12 mouse cellular contexts compared by ENCODE assay signal in genomic region chr16:31500969-31501750, GRCm38 (mm10).
DNase-seq lines count a peak whose midpoint lies in the region; ATAC-seq and TF ChIP-seq lines count a peak whose summit lies in the region.
"Had no signal": no experiment of that assay in that cellular context is flagged by ENCODE, and none has a peak within 500 bp of the region (broad histone marks: within the 10 kb centered on the region; RNA-seq: fewer than 3 reads in every experiment).

No protein-coding gene starts in this region.

- no peaks in the 10 kb centered on the region for H3K9me3 ChIP-seq in midbrain, embryonic 10.5 days (replicated peaks)
- H3K9me3 ChIP-seq in midbrain, embryonic 16.5 days (replicated peaks; ENCODE audit: control insufficient read depth, low read length, poor library complexity, severe bottlenecking) = no peaks in the 10 kb centered on the region
- H3K9me3 ChIP-seq in forebrain, postnatal 0 days (ENCODE audit: low read length) = no peaks in the 10 kb centered on the region
- no peaks in the 10 kb centered on the region for H3K9me3 ChIP-seq in neural tube, embryonic 13.5 days
- H3K9me3 ChIP-seq: G1E had no signal

- H3K4me1 ChIP-seq in midbrain, embryonic 10.5 days = peaks cover 24% of the 10 kb centered on the region
- H3K4me1 ChIP-seq in midbrain, embryonic 16.5 days (ENCODE audit: control insufficient read depth, insufficient read depth, low read length) = peaks cover 18% of the 10 kb centered on the region
- peaks cover 25% of the 10 kb centered on the region for H3K4me1 ChIP-seq in forebrain, postnatal 0 days (ENCODE audit: insufficient read depth)
- H3K4me1 ChIP-seq in neural tube, embryonic 13.5 days (replicated peaks) = peaks cover 39% of the 10 kb centered on the region

- 77% methylated on average over 14 of the region's 14 CpGs for WGBS in midbrain, embryonic 10.5 days
- 59% methylated on average over 14 of the region's 14 CpGs for WGBS in midbrain, embryonic 16.5 days
- WGBS in forebrain, postnatal 0 days = 51% methylated on average over 14 of the region's 14 CpGs
- 59% methylated on average over 14 of the region's 14 CpGs for WGBS in neural tube, embryonic 13.5 days

- TF ChIP-seq CTCF in forebrain, postnatal 0 days (IDR thresholded peaks at IDR 0.05; ENCODE audit: low read depth) = no peak

- H3K9ac ChIP-seq in midbrain, embryonic 16.5 days (ENCODE audit: low read depth, low read length) = no peak overlapping the region
- no peak overlapping the region for H3K9ac ChIP-seq in forebrain, postnatal 0 days
- no peak overlapping the region for H3K9ac ChIP-seq in neural tube, embryonic 13.5 days

- intact Hi-C loops in left cerebral cortex, postnatal 25 days (cut with DNase I) = no loop called here

- ATAC-seq in midbrain, embryonic 16.5 days = no peak
- ATAC-seq in forebrain, postnatal 0 days = peak; percentile 38
- ATAC-seq in neural tube, embryonic 13.5 days (ENCODE audit: low read depth) = 0 out of 2 replicates have a peak, but pooled peaks have one; percentile 28
- ATAC-seq in CD4-positive, CD25-positive, alpha-beta regulatory T cell, adult 4 months = no peak

- DNase-seq in midbrain, embryonic 10.5 days (ENCODE audit: low spot score) = no peak
- DNase-seq in embryo, embryonic 10 days (ENCODE audit: low spot score) = peak; percentile 62
- DNase-seq in forebrain, postnatal 0 days = peak; percentile 76
- no peak for DNase-seq in left cerebral cortex, postnatal 25 days (ENCODE audit: low spot score in 2 of 2)
- no peak for DNase-seq in lung, postnatal 14 days
- DNase-seq: kidney, postnatal 4 days; thymus, postnatal 14 days had no signal

- H3K27ac ChIP-seq in midbrain, embryonic 10.5 days (replicated peaks) = peak overlapping the region; percentile 13; the same call in 1 of the 2 replicates
- no peak overlapping the region for H3K27ac ChIP-seq in midbrain, embryonic 16.5 days (ENCODE audit: low read length)
- peak overlapping the region; percentile 96 for H3K27ac ChIP-seq in forebrain, postnatal 0 days (ENCODE audit: low read depth, low read length)
- H3K27ac ChIP-seq in neural tube, embryonic 13.5 days (replicated peaks) = peak overlapping the region; percentile 79
- H3K27ac ChIP-seq: macrophage had no signal

- no peaks in the 10 kb centered on the region for H3K36me3 ChIP-seq in midbrain, embryonic 10.5 days
- no peaks in the 10 kb centered on the region for H3K36me3 ChIP-seq in midbrain, embryonic 16.5 days (ENCODE audit: control insufficient read depth, insufficient read depth, low read length)
- no peaks in the 10 kb centered on the region for H3K36me3 ChIP-seq in forebrain, postnatal 0 days (ENCODE audit: insufficient read depth)
- H3K36me3 ChIP-seq in neural tube, embryonic 13.5 days = no peaks in the 10 kb centered on the region
- H3K36me3 ChIP-seq: G1E had no signal

- H3K4me3 ChIP-seq in midbrain, embryonic 10.5 days = no peak overlapping the region
- no peak overlapping the region for H3K4me3 ChIP-seq in midbrain, embryonic 16.5 days (ENCODE audit: low read depth, low read length)
- H3K4me3 ChIP-seq in forebrain, postnatal 0 days (ENCODE audit: low read depth, low read length) = no peak overlapping the region
- H3K4me3 ChIP-seq in neural tube, embryonic 13.5 days = no peak overlapping the region

- H3K4me2 ChIP-seq in midbrain, embryonic 16.5 days (ENCODE audit: low read length) = no peak overlapping the region
- H3K4me2 ChIP-seq in forebrain, postnatal 0 days (ENCODE audit: low read depth) = no peak overlapping the region
- peak overlapping the region; percentile 14; the same call in 1 of the 2 replicates for H3K4me2 ChIP-seq in neural tube, embryonic 13.5 days

- H3K27me3 ChIP-seq in midbrain, embryonic 10.5 days (ENCODE audit: low read depth, poor library complexity, severe bottlenecking) = peaks cover 75% of the 10 kb centered on the region
- no peaks in the 10 kb centered on the region for H3K27me3 ChIP-seq in midbrain, embryonic 16.5 days (ENCODE audit: control insufficient read depth, insufficient read depth, low read depth, low read length)
- no peaks in the 10 kb centered on the region for H3K27me3 ChIP-seq in forebrain, postnatal 0 days (ENCODE audit: insufficient read depth, low read length)
- H3K27me3 ChIP-seq in neural tube, embryonic 13.5 days = no peaks in the 10 kb centered on the region

Comparison
In these comparisons a context has a peak if more than half of its experiments do, and no peak if none do; other contexts are left out.
1. DNase-seq: peak in embryo, embryonic 10 days (single experiment) and forebrain, postnatal 0 days (single experiment); none in midbrain, embryonic 10.5 days (single experiment), left cerebral cortex, postnatal 25 days (0 of 2) and lung, postnatal 14 days (single experiment).
2. ATAC-seq: peak in forebrain, postnatal 0 days (single experiment) and neural tube, embryonic 13.5 days (single experiment); none in midbrain, embryonic 16.5 days (single experiment) and CD4-positive, CD25-positive, alpha-beta regulatory T cell, adult 4 months (single experiment).